Mouse (Mus musculus) hindbrain, embryonic 11.5 days (tissue): ENCODE measurements at regions not wholly inside any gene's neighbourhood (a gene's known extent, or its start where the extent isn't known, plus 50 kb on each side); places are given as distances from the start of the nearest gene placed in this dataset.
A peak's percentile ranks its signal among the peaks of the same experiment; 100 is the strongest.

ENCODE experiments used
- ATAC-seq: fragments of 200-750 bp; cut with Nextera tagmentation; 2 replicates; pipeline ENCODE4 v1.8.0; 2017; ENCODE audit warnings: mild to moderate bottlenecking, moderate TSS enrichment, moderate library complexity; ENCODE audit not compliant: low FRiP score
- DNase-seq: peaks from one replicate; pipeline ENCODE4 v3.0.0-alpha.2; 2015; ENCODE audit warnings: low spot score
- H3K27ac ChIP-seq: fragments of 300-500 bp; sonication (generic); 2 replicates; pipeline ENCODE4 v1.5.1; 2014; ENCODE audit warnings: mild to moderate bottlenecking, low read depth, low read length
- H3K27me3 ChIP-seq: fragments of 300-500 bp; sonication (generic); 2 replicates; pipeline ENCODE4 v1.6.1; 2014; ENCODE audit warnings: mild to moderate bottlenecking, low read length, moderate library complexity, mixed read lengths; ENCODE audit not compliant: control insufficient read depth, insufficient read depth
- H3K36me3 ChIP-seq: fragments of 300-500 bp; sonication (generic); 2 replicates; pipeline ENCODE4 v1.6.1; 2014; ENCODE audit warnings: mild to moderate bottlenecking, low read length, moderate library complexity, mixed read lengths; ENCODE audit not compliant: control insufficient read depth, insufficient read depth
- H3K4me1 ChIP-seq: fragments of 300-500 bp; sonication (generic); replicated peaks from 2 replicates; pipeline ENCODE4 v1.6.1; 2014; ENCODE audit warnings: low read length, mixed read lengths; ENCODE audit not compliant: control insufficient read depth, insufficient read depth
- H3K4me2 ChIP-seq: fragments of 300-500 bp; sonication (generic); replicated peaks from 2 replicates; pipeline ENCODE4 v1.6.1; 2014; ENCODE audit warnings: mild to moderate bottlenecking, low read depth, low read length
- H3K4me3 ChIP-seq: fragments of 300-500 bp; sonication (generic); 2 replicates; pipeline ENCODE4 v1.5.1; 2014; ENCODE audit warnings: low read depth, low read length
- H3K9ac ChIP-seq: fragments of 300-500 bp; sonication (generic); 2 replicates; pipeline ENCODE4 v1.6.1; 2014; ENCODE audit warnings: low read depth, low read length
- H3K9me3 ChIP-seq: fragments of 300-500 bp; sonication (generic); 2 replicates; pipeline ENCODE4 v1.6.1; 2016; ENCODE audit warnings: low read length; ENCODE audit not compliant: control insufficient read depth
- WGBS: fragments of 180-500 bp; shearing (Covaris S2); extraction: QIAGEN DNeasy Blood & Tissue Kit; methylation state at CpG from one replicate; pipeline ENCODE4 v1.1.7; 2014; 5-methylcytosine and 5-hydroxymethylcytosine counted together

DNA sequence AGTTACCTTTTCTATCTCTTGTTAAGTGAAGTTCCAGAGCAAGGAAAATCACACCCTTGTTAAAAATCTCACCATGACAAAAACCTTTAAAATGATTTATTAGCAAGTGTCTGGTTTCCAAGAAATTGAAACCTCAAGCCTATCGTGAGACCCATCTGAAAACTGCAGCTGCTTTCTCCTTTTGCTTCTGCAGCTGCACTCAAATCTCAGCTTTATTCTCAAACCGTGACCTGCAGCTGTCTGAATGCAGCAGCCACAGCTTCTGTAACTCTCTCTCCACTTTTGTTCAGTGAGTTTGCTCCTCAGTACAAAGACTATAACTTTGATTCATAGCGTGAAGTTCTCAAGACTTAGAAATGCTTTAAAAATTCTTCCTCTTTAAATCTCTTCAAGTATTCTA is 713.3 kb upstream of the Pom121l12 start:
- peak; percentile 8 for DNase-seq
- ATAC-seq: 0 out of 2 replicates have a peak, but pooled peaks have one; percentile 14

DNA sequence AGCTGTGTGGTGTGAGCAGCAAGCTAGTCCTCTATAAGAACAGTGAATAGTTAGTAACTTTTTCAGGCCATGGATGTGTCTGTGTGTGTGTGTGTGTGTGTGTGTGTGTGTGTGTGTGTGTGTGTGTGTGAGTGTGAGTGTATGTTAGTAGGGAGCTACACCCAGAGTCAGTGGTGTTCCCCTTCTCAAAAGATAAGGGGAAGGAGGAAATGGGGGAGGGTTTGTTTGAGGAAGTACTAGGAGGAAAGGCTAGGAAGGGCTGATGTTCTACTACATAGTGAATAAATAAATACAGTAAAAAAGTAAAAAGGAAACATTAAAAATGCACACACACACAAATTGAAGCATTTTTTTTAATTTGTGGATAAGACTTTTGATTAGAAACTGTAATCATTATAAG is 705.8 kb upstream of the Pom121l12 start:
- H3K9me3 ChIP-seq: no peaks in the 10 kb centered on the region
- H3K27me3 ChIP-seq: no peaks in the 10 kb centered on the region
- no peak overlapping the region for H3K27ac ChIP-seq

More for the DNA sequence above, 713.3 kb upstream of the Pom121l12 start:
- Histone ChIP-seq H3K9me3 (no peaks in the 10 kb centered on the region), H3K4me3 (no peak overlapping the region), H3K27ac (no peak overlapping the region), H3K9ac (no peak overlapping the region), H3K36me3 (no peaks in the 10 kb centered on the region), H3K4me2 (no peak overlapping the region), H3K4me1 (no peaks in the 10 kb centered on the region), H3K27me3 (no peaks in the 10 kb centered on the region)
- 53% methylated on average over 3 of the region's 3 CpGs for WGBS

More for the DNA sequence above, 705.8 kb upstream of the Pom121l12 start:
- no peaks in the 10 kb centered on the region for H3K36me3 ChIP-seq
- no peak for DNase-seq
- no peak overlapping the region for H3K4me3 ChIP-seq
- no peaks in the 10 kb centered on the region for H3K4me1 ChIP-seq
- H3K4me2 ChIP-seq: no peak overlapping the region
- no peak for ATAC-seq
- H3K9ac ChIP-seq: no peak overlapping the region
